Mouse (Mus musculus): Measurements from ENCODE around the gene Scgb2b24. TPM values are rescaled to one million over a fixed set of nuclear protein-coding genes. Genes with fewer than 3 reads are reported as not detected.

The Scgb2b24 gene
- not detected for polyA plus RNA-seq (2015; fragmentation: Illumina TruSeq; extraction: RNeasy Lipid Tissue Mini Kit (QIAGEN cat#74804); ENCODE audit: low read depth, low replicate concordance)

GRCm38 (mm10) chr7:33739212-33739611 lies at the start of gene Scgb2b24:
Gene Scgb2b24, minus strand, starts transcription at chr7:33739312.

GRCm38 (mm10) chr7:33743499-33743898 lies 4.4 kb upstream of the Scgb2b24 start, which contains the start of gene Scgb1b24:
Gene Scgb1b24, plus strand, starts transcription at chr7:33743799.

Other genes starting within 250 kb of the Scgb2b24 start
- not detected for gene Scgb2b21, start 218.9 kb downstream of the Scgb2b24 start, polyA plus RNA-seq (2015; fragmentation: Illumina TruSeq; extraction: RNeasy Lipid Tissue Mini Kit (QIAGEN cat#74804); ENCODE audit: low read depth, low replicate concordance)
- not detected for gene Scgb1b24, start 4.5 kb upstream of the Scgb2b24 start, polyA plus RNA-seq (2015; fragmentation: Illumina TruSeq; extraction: RNeasy Lipid Tissue Mini Kit (QIAGEN cat#74804); ENCODE audit: low read depth, low replicate concordance)
- gene Scgb2b26, start 205.7 kb upstream of the Scgb2b24 start, polyA plus RNA-seq (2015; fragmentation: Illumina TruSeq; extraction: RNeasy Lipid Tissue Mini Kit (QIAGEN cat#74804); ENCODE audit: low read depth, low replicate concordance) = not detected